ENCODE assay signal across 8 mouse cellular contexts in genomic region chr7:25251071-25251791, GRCm38 (mm10). TPM values are rescaled to one million over a fixed set of nuclear protein-coding genes. Genes with fewer than 3 reads are reported as not detected.
DNase-seq lines count a peak whose midpoint lies in the region; ATAC-seq and TF ChIP-seq lines count a peak whose summit lies in the region.

No protein-coding gene starts in this region.

- peak overlapping the region; percentile 98 for H3K27ac ChIP-seq in intestine, embryonic 16.5 days (ENCODE audit: low read length)

- no peak for TF ChIP-seq CTCF in lung, adult 2 months (IDR thresholded peaks at IDR 0.05; ENCODE audit: insufficient read depth, low read length)

- DNase-seq in urinary bladder, postnatal 4 days (ENCODE audit: low spot score in 2 of 2): peak; percentile 73 to 83
- no peak for DNase-seq in urinary bladder, postnatal 10 days (ENCODE audit: low spot score)
- DNase-seq in cerebellum, postnatal 14 days: peak; percentile 62 to 80
- DNase-seq in gastrocnemius, postnatal 4 days (ENCODE audit: low spot score in 2 of 2): peak; percentile 51 to 76
- DNase-seq in lung, adult 2 months: peak; percentile 60
- DNase-seq in retina, embryonic 14.5 days (ENCODE audit: low spot score): peak; percentile 62

- H3K27me3 ChIP-seq in intestine, embryonic 16.5 days (replicated peaks; ENCODE audit: control insufficient read depth, insufficient read depth, low read length): no peaks in the 10 kb centered on the region

- H3K4me2 ChIP-seq in intestine, embryonic 16.5 days (ENCODE audit: low read depth, low read length): peak overlapping the region; percentile 90

- no peaks in the 10 kb centered on the region for H3K36me3 ChIP-seq in intestine, embryonic 16.5 days (ENCODE audit: control insufficient read depth, insufficient read depth, low read length)

- WGBS in intestine, embryonic 16.5 days: 6% methylated on average over 22 of the region's 22 CpGs
- 4% methylated on average over 22 of the region's 22 CpGs for WGBS in lung, adult 2 months

- no peaks in the 10 kb centered on the region for H3K9me3 ChIP-seq in intestine, embryonic 16.5 days (ENCODE audit: control insufficient read depth, low read length)

- H3K4me1 ChIP-seq in intestine, embryonic 16.5 days (ENCODE audit: control insufficient read depth, insufficient read depth, low read length): peaks cover 24% of the 10 kb centered on the region
- peaks cover 19% of the 10 kb centered on the region for H3K4me1 ChIP-seq in lung, adult 2 months (ENCODE audit: control insufficient read depth, insufficient read depth, low read length)

- H3K9ac ChIP-seq in intestine, embryonic 16.5 days (ENCODE audit: low read depth, low read length): peak overlapping the region; percentile 95

- 0 out of 2 replicates have a peak, but pooled peaks have one; percentile 37 for TF ChIP-seq POLR2A in lung, adult 2 months (IDR thresholded peaks at IDR 0.05; ENCODE audit: borderline replicate concordance, extremely low read depth, low read depth, low read length)

- peak overlapping the region; percentile 91 for H3K4me3 ChIP-seq in intestine, embryonic 16.5 days (ENCODE audit: low read length)
- peak overlapping the region; percentile 61 for H3K4me3 ChIP-seq in lung, adult 2 months (replicated peaks; ENCODE audit: extremely low read depth, low read depth, low read length)

- ATAC-seq in intestine, embryonic 16.5 days: peak; percentile 41
- ATAC-seq in activated CD4-positive, CD25-positive, alpha-beta regulatory T cell, adult 4 months: no peak

RNA-seq across cellular contexts. Expression of gene Erf, which starts 0.7 kb away (rescaled TPM):
- 10 to 100 TPM; 32.7 to 34.6 TPM for total RNA-seq in gastrocnemius, postnatal 4 days (2021)
- polyA plus RNA-seq in intestine, embryonic 16.5 days (2015; fragmentation: Nextera tagmentation; extraction: Ambion mirVana): 6.6 and 7.9 TPM in 2 replicates
- polyA plus RNA-seq in lung, adult 2 months (2012; rRNA removed): 41.1 and 51.4 TPM in 2 replicates
- polyA plus RNA-seq in activated CD4-positive, CD25-positive, alpha-beta regulatory T cell, adult 4 months (2017; shearing (Covaris generic)): under 1 TPM; 0.28 to 0.38 TPM

RNA-seq across cellular contexts. Expression of gene Gsk3a, which starts 13.6 kb away (rescaled TPM):
- 10 to 100 TPM; 62.8 to 63.2 TPM for total RNA-seq in gastrocnemius, postnatal 4 days (2021)
- 4.0 and 5.9 TPM in 2 replicates for polyA plus RNA-seq in intestine, embryonic 16.5 days (2015; fragmentation: Nextera tagmentation; extraction: Ambion mirVana)
- 104 and 116 TPM in 2 replicates for polyA plus RNA-seq in lung, adult 2 months (2012; rRNA removed)
- polyA plus RNA-seq in activated CD4-positive, CD25-positive, alpha-beta regulatory T cell, adult 4 months (2017; shearing (Covaris generic)): 1 to 10 TPM; 8.9 to 9.8 TPM

RNA-seq across cellular contexts. Expression of gene Cic, which starts 16.3 kb away (rescaled TPM):
- 100 to 1,000 TPM; 107 to 113 TPM for total RNA-seq in gastrocnemius, postnatal 4 days (2021)
- 17.3 and 19.9 TPM in 2 replicates for polyA plus RNA-seq in intestine, embryonic 16.5 days (2015; fragmentation: Nextera tagmentation; extraction: Ambion mirVana)
- 96.1 and 107 TPM in 2 replicates for polyA plus RNA-seq in lung, adult 2 months (2012; rRNA removed)
- polyA plus RNA-seq in activated CD4-positive, CD25-positive, alpha-beta regulatory T cell, adult 4 months (2017; shearing (Covaris generic)): 10 to 100 TPM; 23.2 to 26.0 TPM

RNA-seq across cellular contexts. Expression of gene Zfp526, which starts 30.0 kb away (rescaled TPM):
- total RNA-seq in gastrocnemius, postnatal 4 days (2021): 10 to 100 TPM; 10.6 to 11.3 TPM
- polyA plus RNA-seq in intestine, embryonic 16.5 days (2015; fragmentation: Nextera tagmentation; extraction: Ambion mirVana): 1.9 and 2.3 TPM in 2 replicates
- polyA plus RNA-seq in lung, adult 2 months (2012; rRNA removed): 18.0 and 18.4 TPM in 2 replicates
- 1 to 10 TPM; 2.6 to 4.0 TPM for polyA plus RNA-seq in activated CD4-positive, CD25-positive, alpha-beta regulatory T cell, adult 4 months (2017; shearing (Covaris generic))

RNA-seq across cellular contexts. Expression of gene Dedd2, which starts 30.8 kb away (rescaled TPM):
- total RNA-seq in gastrocnemius, postnatal 4 days (2021): 1 to 10 TPM; 6.6 to 8.3 TPM
- polyA plus RNA-seq in intestine, embryonic 16.5 days (2015; fragmentation: Nextera tagmentation; extraction: Ambion mirVana): 11.3 and 11.9 TPM in 2 replicates
- 37.6 and 42.4 TPM in 2 replicates for polyA plus RNA-seq in lung, adult 2 months (2012; rRNA removed)
- 10 to 100 TPM; 26.7 to 31.8 TPM for polyA plus RNA-seq in activated CD4-positive, CD25-positive, alpha-beta regulatory T cell, adult 4 months (2017; shearing (Covaris generic))
